Mouse (Mus musculus) kidney, postnatal 4 days (tissue): ENCODE results near the gene Map3k20.

Experiments
- DNase-seq, 2 experiments: peaks; one replicate each; pipeline ENCODE4 v3.0.0; 2021; ENCODE audit warnings: mixed read lengths in 2 of 2

The Map3k20 gene

GRCm38 (mm10) chr2:72322681-72323353, 37.4 kb downstream of the Map3k20 start:
- DNase-seq = no peak

DNA sequence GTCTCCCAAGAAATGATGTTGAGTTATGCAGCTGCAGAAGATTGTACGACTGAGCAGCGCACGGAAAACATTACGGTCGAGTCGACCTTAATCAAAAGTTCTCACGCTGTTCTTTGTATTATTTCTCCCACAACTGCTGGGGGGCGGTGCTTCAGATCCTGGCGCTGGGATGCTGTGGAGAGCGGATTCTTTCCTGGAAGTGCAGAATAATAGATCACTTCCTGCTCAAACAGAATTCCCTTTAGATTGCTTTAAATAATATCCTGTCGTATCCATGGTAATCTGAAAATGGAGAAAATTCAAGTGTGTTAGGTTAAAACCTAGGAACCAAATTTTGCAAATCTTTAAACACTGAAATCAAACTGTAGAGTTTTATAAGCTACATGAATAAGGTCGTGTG, 39.0 kb downstream of the Map3k20 start:
- DNase-seq = peak; percentile 27 to 56

DNA sequence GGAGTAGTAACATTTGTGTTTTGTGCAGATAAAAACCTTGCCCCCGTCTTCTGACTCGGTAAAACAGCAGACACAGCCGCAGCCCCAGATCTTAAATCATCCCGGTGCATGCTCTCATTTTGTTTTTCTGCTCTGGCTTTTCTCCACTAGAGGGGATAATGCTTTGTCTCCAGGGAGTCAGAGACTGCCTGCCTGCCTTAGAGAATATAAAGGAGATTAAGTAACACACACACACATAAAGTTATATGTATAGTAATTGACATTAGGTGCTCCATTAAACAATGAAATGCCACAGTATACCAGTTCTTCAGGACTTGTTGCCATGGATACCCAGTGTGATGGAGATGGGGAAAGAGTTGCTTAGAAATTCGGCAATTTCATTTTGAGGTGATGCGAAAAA, 41.1 kb downstream of the Map3k20 start:
- DNase-seq = peak in 1 of 2 experiments; percentile 26

DNA sequence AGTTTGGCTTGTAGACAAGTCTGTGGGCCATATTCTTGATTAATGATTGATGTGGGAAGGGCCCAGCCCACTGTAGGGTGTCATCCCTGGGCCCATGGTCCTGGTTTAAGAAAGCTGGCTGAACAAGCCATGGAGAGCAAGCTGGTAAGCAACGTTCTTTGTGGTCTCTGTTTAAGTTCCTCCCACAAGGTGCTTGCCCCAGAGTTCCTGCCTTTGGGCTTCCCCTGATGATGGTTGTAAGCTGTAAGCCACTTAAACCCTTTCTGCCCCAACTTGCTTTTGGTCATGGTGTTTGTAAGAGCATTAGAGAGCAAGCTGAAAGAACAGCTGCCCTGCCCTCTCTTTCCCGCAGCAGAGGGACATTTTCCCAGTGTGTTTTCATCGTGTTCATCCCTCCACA, 43.0 kb downstream of the Map3k20 start:
- DNase-seq = no peak

- DNase-seq = no peak
These were observed 45.6 kb downstream of the Map3k20 start for GRCm38 (mm10) chr2:72330955-72331481.

- DNase-seq = no peak
These were observed 46.6 kb downstream of the Map3k20 start for GRCm38 (mm10) chr2:72332067-72332466.

- no peak for DNase-seq
These were observed 47.8 kb downstream of the Map3k20 start for GRCm38 (mm10) chr2:72333210-72333609.

GRCm38 (mm10) chr2:72336840-72337239, 51.4 kb downstream of the Map3k20 start:
- no peak for DNase-seq

- DNase-seq = no peak
These were observed 59.8 kb downstream of the Map3k20 start for GRCm38 (mm10) chr2:72345281-72345680.

- no peak for DNase-seq
These were observed 65.9 kb downstream of the Map3k20 start for GRCm38 (mm10) chr2:72351329-72351728.

DNA sequence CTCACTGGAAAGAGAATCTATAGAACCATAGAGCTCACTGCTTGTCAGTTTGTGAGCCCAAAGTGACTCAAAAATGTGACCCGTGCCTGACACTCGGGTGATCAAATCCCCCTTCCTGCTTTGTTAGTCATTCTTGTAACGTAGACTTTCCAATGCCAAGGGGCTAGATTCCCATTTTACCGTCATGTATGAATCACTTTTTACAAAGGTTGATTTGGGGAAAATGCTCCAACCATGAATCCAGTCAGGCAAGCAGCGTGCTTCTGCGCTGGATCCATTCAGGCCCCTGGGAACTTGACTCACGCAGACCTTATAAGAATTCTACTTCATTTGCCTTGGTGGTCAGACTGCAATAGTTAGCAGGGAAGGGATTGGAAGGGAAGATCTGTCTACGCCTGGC, 66.3 kb downstream of the Map3k20 start:
- no peak for DNase-seq

- DNase-seq = no peak
These were observed 67.3 kb downstream of the Map3k20 start for GRCm38 (mm10) chr2:72352756-72353155.

DNA sequence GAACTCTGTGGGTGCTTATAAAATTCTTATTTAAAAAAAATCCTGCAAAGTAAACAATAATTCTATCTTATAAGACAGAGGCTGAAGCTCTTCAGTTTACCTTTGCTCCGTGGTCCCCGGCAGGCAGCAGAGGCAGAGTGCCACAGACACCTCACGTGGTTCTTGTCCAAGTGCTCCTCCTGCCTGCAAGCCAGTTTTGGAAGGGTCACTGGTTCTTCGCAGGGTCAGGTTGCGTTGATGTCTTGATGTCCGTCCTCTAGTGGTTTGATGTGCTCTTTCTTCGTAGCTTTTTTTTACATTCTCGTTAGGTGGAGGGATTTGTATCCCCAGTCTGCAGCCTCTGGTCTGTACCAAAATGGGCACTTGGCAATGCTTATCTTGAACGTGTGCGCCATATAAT, 71.0 kb downstream of the Map3k20 start:
- no peak for DNase-seq

DNA sequence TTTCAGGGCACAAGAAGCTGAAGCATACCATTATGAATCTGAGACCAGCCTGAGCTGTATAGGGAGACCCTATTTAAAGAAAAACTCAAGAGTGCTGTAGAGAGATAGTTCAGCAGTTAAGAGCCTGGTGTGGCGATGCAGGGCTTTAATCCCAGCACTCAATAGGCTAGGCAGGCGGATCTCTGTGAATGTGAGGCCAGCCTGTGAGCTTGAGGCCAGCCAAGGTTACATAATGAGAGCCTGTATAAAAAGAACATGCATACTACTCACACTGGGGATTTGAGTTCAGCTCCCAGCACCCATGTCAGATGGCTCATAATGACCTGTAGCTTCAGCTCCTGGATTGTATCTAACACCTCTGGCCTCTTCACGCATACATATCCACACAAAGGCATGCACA, 76.1 kb downstream of the Map3k20 start:
- DNase-seq = no peak

GRCm38 (mm10) chr2:72363449-72363848, 78.0 kb downstream of the Map3k20 start:
- DNase-seq = peak in 1 of 2 experiments; percentile 12

DNA sequence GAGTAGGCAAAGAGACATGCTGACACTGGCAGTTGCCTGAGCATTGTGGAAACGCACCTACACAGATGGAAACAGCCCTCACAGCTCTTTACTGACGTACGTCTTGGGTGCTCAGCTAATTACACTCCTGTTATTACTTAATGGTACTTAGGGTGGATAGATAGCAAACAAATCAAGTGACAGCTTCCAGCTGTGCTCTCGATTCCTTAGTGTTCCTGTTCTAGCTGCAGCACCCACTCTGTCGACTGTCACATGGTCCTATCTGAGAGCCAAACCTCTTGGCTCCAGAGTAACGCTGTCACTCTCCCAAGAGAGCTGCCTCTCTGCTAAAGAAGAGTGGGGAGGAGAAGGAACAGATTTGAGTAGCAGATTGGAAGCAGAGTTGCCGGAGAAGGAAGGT, 80.5 kb downstream of the Map3k20 start:
- DNase-seq = peak in 1 of 2 experiments; percentile 32

DNA sequence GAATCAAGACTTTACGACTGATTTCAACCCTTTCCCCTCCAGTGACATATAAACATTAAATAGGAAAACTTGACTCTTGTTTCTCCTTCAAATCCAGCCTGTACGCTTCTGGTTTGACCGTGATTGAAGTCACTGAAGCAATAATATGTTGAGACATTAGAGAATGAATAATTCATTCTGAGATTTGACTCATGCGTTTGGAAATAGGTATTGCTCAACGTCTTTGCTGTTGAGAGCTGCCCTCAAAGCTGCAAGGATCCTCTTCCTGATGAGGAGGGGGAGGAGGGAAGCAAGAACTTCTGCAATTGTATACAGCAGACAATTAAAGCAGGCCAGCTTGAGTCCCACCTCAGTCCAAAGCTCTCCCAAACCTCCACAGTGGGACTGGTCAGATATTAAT, 81.1 kb downstream of the Map3k20 start:
- no peak for DNase-seq

- no peak for DNase-seq
These were observed 82.4 kb downstream of the Map3k20 start for GRCm38 (mm10) chr2:72367850-72368249.

DNA sequence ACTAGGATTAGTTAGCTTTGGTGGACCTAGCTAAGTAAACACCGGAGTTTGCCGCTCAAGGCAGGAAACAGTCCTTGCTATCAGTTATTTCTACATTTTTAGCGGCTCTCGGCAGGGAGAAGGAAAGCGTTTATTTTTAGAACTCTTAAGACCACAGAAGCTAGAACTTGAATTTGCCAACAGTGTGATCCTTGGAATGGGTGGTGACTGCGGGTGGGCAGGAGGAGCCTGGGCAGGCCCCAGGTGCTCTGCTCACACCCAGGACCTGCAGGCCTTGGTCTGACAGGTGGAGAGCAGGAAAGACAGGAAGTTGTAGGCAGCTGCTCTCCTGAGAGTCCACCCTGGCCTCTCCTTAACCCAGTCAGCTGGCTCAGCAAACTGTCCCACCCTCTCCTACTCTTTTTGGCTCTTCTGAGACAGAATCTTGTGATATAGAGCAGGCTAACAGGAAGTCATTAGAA, 83.7 kb downstream of the Map3k20 start:
- DNase-seq = peak in 1 of 2 experiments; percentile 25

- no peak for DNase-seq
These were observed 86.7 kb downstream of the Map3k20 start for GRCm38 (mm10) chr2:72372136-72372535.

- DNase-seq = peak in 1 of 2 experiments; percentile 30
These were observed 88.6 kb downstream of the Map3k20 start for GRCm38 (mm10) chr2:72374076-72374475.

- no peak for DNase-seq
These were observed 90.4 kb downstream of the Map3k20 start for GRCm38 (mm10) chr2:72375877-72376276.

- no peak for DNase-seq
These were observed 91.5 kb downstream of the Map3k20 start for GRCm38 (mm10) chr2:72376946-72377345.

DNA sequence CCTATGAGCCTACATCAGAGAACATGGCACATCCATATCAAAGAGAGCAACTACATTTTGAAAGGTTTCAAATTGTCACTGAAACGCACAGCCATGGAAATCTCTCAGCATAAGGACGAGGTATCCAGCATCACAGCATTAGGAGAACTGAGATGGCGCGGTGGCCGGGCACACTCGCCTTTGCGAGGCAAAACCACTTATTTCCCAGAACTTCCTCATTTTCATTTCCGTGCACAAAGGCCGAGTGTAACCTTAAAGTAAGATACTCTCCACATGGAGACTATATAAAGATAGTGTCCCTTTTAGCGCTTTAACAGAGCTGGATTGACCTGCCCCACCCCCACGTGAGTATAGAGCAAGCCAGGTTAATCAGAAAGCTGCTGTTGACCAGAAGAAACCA, 94.0 kb downstream of the Map3k20 start:
- DNase-seq = no peak

DNA sequence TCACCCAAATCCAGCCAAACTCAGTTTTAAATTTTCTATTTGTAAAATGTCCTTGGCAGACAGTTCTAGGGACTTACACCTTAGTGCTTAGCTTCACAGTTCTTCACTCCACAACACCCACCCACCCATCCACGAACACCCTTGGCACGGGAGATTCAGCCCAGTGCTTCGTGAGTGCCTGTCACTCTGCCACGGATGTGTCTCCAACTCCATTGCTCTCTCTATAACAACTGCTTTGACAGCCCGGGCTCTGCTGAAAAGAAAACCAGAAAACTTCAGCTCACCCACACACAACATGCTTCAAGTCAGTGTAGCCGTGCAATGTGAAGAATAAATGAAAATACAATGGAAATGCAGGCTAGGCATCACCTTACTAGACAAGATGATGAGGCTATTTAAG, 97.2 kb downstream of the Map3k20 start:
- no peak for DNase-seq
